Mouse (Mus musculus): ENCODE measurements around the gene Nap1l5. TPM values are rescaled to one million over a fixed set of nuclear protein-coding genes. Genes with fewer than 3 reads are reported as not detected.
"Not testable (repeated sequence)": the region's sequence is repeated elsewhere in the genome, so short reads cannot be mapped to it uniquely, and the experiment has no call there.

Gene Nap1l5
- polyA plus RNA-seq, 1 experiment from 2014 or later, result 4.0 TPM

DNA sequence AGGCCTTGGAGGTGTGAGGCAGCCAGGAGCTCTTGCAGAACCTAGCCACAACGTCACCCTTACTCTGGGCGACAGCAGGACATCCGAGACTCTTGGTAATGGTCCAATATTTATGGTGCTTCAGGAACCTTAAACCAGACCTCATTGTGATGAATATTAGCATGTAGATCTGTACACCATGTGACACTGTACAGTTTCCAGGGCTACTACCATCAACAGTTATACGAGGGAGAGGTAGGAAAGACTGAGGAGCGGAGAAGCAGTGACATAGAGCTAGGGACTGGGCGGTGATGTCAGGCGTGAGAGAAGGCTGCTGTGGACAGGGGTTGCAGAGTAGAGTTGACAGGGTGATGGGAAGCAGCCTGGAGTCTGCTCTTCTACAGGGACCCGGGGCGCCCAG, 26.9 kb downstream of the Nap1l5 start:
- H3K36me3 ChIP-seq (ENCODE audit: control insufficient read depth, insufficient read depth, low read length), result no peaks in the 10 kb centered on the region
- no peaks in the 10 kb centered on the region for H3K27me3 ChIP-seq (ENCODE audit: control insufficient read depth, insufficient read depth, low read length)
- ATAC-seq (ENCODE audit: insufficient number of reproducible peaks, low FRiP score, low TSS enrichment, low read depth) (no peak), DNase-seq (ENCODE audit: low spot score) (no peak)
- 91% methylated on average over 9 of the region's 9 CpGs for WGBS
- H3K9me3 ChIP-seq (ENCODE audit: control insufficient read depth, low read length), result no peaks in the 10 kb centered on the region
- H3K4me3 ChIP-seq (ENCODE audit: low read depth, low read length), result no peak overlapping the region
- no peak overlapping the region for H3K27ac ChIP-seq (replicated peaks; ENCODE audit: low read depth, low read length)
- H3K4me1 ChIP-seq (ENCODE audit: control insufficient read depth, insufficient read depth, low read length), result no peaks in the 10 kb centered on the region
- H3K9ac ChIP-seq (ENCODE audit: low read length), result no peak overlapping the region
- H3K4me2 ChIP-seq (ENCODE audit: low read depth, severe bottlenecking), result no peak overlapping the region

DNA sequence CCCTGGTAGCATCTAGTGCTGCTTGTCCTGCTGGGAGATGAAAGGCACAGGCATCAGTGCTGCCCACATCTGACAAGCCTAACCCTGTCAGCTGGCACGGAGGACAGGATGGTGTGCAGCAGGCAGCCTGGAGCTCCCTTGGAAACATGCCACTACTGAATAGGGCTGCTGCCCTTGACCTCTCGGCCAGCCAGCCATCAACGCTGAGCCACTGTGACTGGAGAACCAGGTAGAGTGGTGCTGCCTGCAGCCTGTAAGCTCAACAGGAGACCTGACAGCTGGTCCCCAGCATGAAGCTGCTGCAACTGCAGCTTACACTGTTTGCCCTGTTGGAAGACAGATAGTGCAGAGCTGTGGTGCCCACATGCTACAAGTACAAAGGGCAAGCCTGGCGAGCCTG, 27.3 kb downstream of the Nap1l5 start:
- ATAC-seq (ENCODE audit: insufficient number of reproducible peaks, low FRiP score, low TSS enrichment, low read depth) (no peak), DNase-seq (ENCODE audit: low spot score) (no peak)
- H3K4me3 ChIP-seq (ENCODE audit: low read depth, low read length), result no peak overlapping the region
- no peaks in the 10 kb centered on the region for H3K4me1 ChIP-seq (ENCODE audit: control insufficient read depth, insufficient read depth, low read length)
- H3K9me3 ChIP-seq (ENCODE audit: control insufficient read depth, low read length), result no peaks in the 10 kb centered on the region
- H3K27me3 ChIP-seq (ENCODE audit: control insufficient read depth, insufficient read depth, low read length), result no peaks in the 10 kb centered on the region
- no peak overlapping the region for H3K9ac ChIP-seq (ENCODE audit: low read length)
- no peak overlapping the region for H3K4me2 ChIP-seq (ENCODE audit: low read depth, severe bottlenecking)
- WGBS, result 80% methylated on average over 4 of the region's 4 CpGs
- no peaks in the 10 kb centered on the region for H3K36me3 ChIP-seq (ENCODE audit: control insufficient read depth, insufficient read depth, low read length)
- no peak overlapping the region for H3K27ac ChIP-seq (replicated peaks; ENCODE audit: low read depth, low read length)

DNA sequence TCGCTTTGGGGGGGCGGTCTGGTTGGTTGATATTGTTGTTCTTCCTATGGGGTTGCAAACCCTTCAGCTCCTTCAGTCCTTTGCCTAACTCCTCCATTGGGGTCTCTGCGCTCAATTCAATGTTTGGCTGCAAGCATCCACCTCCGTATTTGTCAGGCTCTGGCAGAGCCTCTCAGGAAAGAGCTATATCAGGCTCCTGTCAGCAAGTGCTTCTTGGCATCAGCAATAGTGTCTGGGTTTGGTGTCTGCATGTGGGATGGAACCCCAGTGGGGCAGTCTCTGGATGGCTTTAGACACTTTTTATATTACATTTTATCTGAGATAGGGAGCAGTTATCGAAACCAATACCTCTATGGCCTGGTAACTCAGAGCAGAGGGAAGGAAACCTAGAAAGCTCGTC, 39.0 kb downstream of the Nap1l5 start:
- H3K36me3 ChIP-seq (ENCODE audit: control insufficient read depth, insufficient read depth, low read length); H3K4me3 ChIP-seq (ENCODE audit: low read depth, low read length); H3K4me1 ChIP-seq (ENCODE audit: control insufficient read depth, insufficient read depth, low read length); H3K27ac ChIP-seq (replicated peaks; ENCODE audit: low read depth, low read length); H3K4me2 ChIP-seq (ENCODE audit: low read depth, severe bottlenecking); H3K9ac ChIP-seq (ENCODE audit: low read length); ATAC-seq (ENCODE audit: insufficient number of reproducible peaks, low FRiP score, low TSS enrichment, low read depth); H3K9me3 ChIP-seq (ENCODE audit: control insufficient read depth, low read length); DNase-seq (ENCODE audit: low spot score); H3K27me3 ChIP-seq (ENCODE audit: control insufficient read depth, insufficient read depth, low read length): not testable (repeated sequence)
- WGBS, result 87% methylated on average over 6 of the region's 6 CpGs

DNA sequence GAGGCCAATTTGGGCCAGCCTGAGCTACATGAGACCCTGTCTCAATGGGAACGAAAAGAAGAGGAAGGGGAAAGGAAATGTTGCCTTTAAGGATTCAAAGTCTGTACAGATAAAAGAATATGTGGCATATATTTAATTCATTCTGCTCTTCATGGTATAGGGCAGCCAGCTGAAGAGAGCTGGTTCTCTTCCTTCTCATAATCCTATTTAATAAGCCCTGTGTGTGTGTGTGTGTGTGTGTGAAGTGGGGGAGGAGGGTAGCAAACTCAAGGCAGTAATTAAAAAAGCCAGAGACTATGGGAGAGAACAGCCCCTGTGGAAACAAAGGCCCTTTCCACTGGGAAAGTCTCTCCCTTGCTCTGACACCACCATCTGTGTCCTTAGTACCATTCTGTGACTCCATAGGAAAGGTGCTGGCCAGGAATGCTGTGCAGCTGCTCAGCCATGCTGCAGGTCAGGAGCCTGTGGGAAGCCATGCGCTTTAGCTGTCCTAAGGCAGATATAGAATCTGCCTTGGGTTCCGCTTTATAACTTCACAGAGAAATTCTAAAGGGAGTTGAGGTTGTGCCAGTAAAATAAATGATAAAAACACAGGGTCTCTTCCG, 43.1 kb downstream of the Nap1l5 start:
- no peak overlapping the region for H3K4me2 ChIP-seq (ENCODE audit: low read depth, severe bottlenecking)
- WGBS, result 85% methylated on average over 4 of the region's 4 CpGs
- no peaks in the 10 kb centered on the region for H3K36me3 ChIP-seq (ENCODE audit: control insufficient read depth, insufficient read depth, low read length)
- DNase-seq (ENCODE audit: low spot score), result no peak
- H3K4me3 ChIP-seq (ENCODE audit: low read depth, low read length), result no peak overlapping the region
- no peak overlapping the region for H3K27ac ChIP-seq (replicated peaks; ENCODE audit: low read depth, low read length)
- H3K9me3 ChIP-seq (ENCODE audit: control insufficient read depth, low read length), result no peaks in the 10 kb centered on the region
- no peak overlapping the region for H3K9ac ChIP-seq (ENCODE audit: low read length)
- no peaks in the 10 kb centered on the region for H3K27me3 ChIP-seq (ENCODE audit: control insufficient read depth, insufficient read depth, low read length)
- no peak for ATAC-seq (ENCODE audit: insufficient number of reproducible peaks, low FRiP score, low TSS enrichment, low read depth)
- H3K4me1 ChIP-seq (ENCODE audit: control insufficient read depth, insufficient read depth, low read length), result no peaks in the 10 kb centered on the region

- Histone ChIP-seq H3K9ac (ENCODE audit: low read length) (no peak overlapping the region), H3K4me1 (ENCODE audit: control insufficient read depth, insufficient read depth, low read length) (no peaks in the 10 kb centered on the region), H3K4me3 (ENCODE audit: low read depth, low read length) (no peak overlapping the region), H3K27me3 (ENCODE audit: control insufficient read depth, insufficient read depth, low read length) (no peaks in the 10 kb centered on the region), H3K4me2 (ENCODE audit: low read depth, severe bottlenecking) (no peak overlapping the region), H3K9me3 (ENCODE audit: control insufficient read depth, low read length) (no peaks in the 10 kb centered on the region), H3K27ac (replicated peaks; ENCODE audit: low read depth, low read length) (no peak overlapping the region), H3K36me3 (ENCODE audit: control insufficient read depth, insufficient read depth, low read length) (no peaks in the 10 kb centered on the region)
- WGBS, result 89% methylated on average over 9 of the region's 9 CpGs
- ATAC-seq (ENCODE audit: insufficient number of reproducible peaks, low FRiP score, low TSS enrichment, low read depth), result no peak
- no peak for DNase-seq (ENCODE audit: low spot score)
These were observed 44.4 kb downstream of the Nap1l5 start for GRCm38 (mm10) chr6:58862446-58862993.

GRCm38 (mm10) chr6:58859517-58859916, 47.4 kb downstream of the Nap1l5 start:
- no peak overlapping the region for H3K4me3 ChIP-seq (ENCODE audit: low read depth, low read length)
- no peak overlapping the region for H3K27ac ChIP-seq (replicated peaks; ENCODE audit: low read depth, low read length)
- H3K36me3 ChIP-seq (ENCODE audit: control insufficient read depth, insufficient read depth, low read length), result no peaks in the 10 kb centered on the region
- H3K27me3 ChIP-seq (ENCODE audit: control insufficient read depth, insufficient read depth, low read length), result no peaks in the 10 kb centered on the region
- no peaks in the 10 kb centered on the region for H3K9me3 ChIP-seq (ENCODE audit: control insufficient read depth, low read length)
- DNase-seq (ENCODE audit: low spot score) (no peak), ATAC-seq (ENCODE audit: insufficient number of reproducible peaks, low FRiP score, low TSS enrichment, low read depth) (no peak)
- H3K9ac ChIP-seq (ENCODE audit: low read length), result no peak overlapping the region
- WGBS, result 88% methylated on average over 4 of the region's 4 CpGs
- H3K4me1 ChIP-seq (ENCODE audit: control insufficient read depth, insufficient read depth, low read length), result no peaks in the 10 kb centered on the region
- no peak overlapping the region for H3K4me2 ChIP-seq (ENCODE audit: low read depth, severe bottlenecking)

DNA sequence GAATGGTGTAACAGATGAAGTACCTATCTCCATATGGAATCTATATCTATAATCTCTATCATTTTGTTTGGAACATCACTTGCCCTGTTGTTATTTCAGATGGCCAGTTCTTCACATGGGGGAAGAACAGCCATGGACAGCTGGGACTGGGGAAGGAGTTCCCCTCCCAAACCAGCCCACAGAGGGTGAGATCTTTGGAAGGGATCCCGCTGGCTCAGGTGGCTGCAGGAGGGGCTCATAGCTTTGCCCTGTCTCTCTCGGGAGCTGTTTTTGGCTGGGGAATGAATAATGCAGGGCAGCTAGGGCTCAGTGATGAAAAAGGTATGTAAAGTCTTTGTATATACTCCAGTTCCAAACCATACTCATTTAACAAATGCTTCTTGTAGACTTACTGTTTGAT, 50.4 kb downstream of the Nap1l5 start:
- H3K36me3 ChIP-seq (ENCODE audit: control insufficient read depth, insufficient read depth, low read length), result no peaks in the 10 kb centered on the region
- no peak overlapping the region for H3K4me3 ChIP-seq (ENCODE audit: low read depth, low read length)
- DNase-seq (ENCODE audit: low spot score) (no peak), ATAC-seq (ENCODE audit: insufficient number of reproducible peaks, low FRiP score, low TSS enrichment, low read depth) (no peak)
- no peaks in the 10 kb centered on the region for H3K9me3 ChIP-seq (ENCODE audit: control insufficient read depth, low read length)
- H3K4me1 ChIP-seq (ENCODE audit: control insufficient read depth, insufficient read depth, low read length), result no peaks in the 10 kb centered on the region
- H3K27me3 ChIP-seq (ENCODE audit: control insufficient read depth, insufficient read depth, low read length), result no peaks in the 10 kb centered on the region
- H3K4me2 ChIP-seq (ENCODE audit: low read depth, severe bottlenecking), result no peak overlapping the region
- H3K27ac ChIP-seq (replicated peaks; ENCODE audit: low read depth, low read length), result no peak overlapping the region
- no peak overlapping the region for H3K9ac ChIP-seq (ENCODE audit: low read length)
- WGBS, result 84% methylated on average over 2 of the region's 2 CpGs

- H3K4me2 ChIP-seq (ENCODE audit: low read depth, severe bottlenecking), result no peak overlapping the region
- no peak overlapping the region for H3K4me3 ChIP-seq (ENCODE audit: low read depth, low read length)
- ATAC-seq (ENCODE audit: insufficient number of reproducible peaks, low FRiP score, low TSS enrichment, low read depth), result no peak
- H3K9me3 ChIP-seq (ENCODE audit: control insufficient read depth, low read length), result no peaks in the 10 kb centered on the region
- H3K27ac ChIP-seq (replicated peaks; ENCODE audit: low read depth, low read length), result no peak overlapping the region
- 93% methylated on average over 10 of the region's 10 CpGs for whole genome bisulfite sequencing
- H3K27me3 ChIP-seq (ENCODE audit: control insufficient read depth, insufficient read depth, low read length), result no peaks in the 10 kb centered on the region
- no peaks in the 10 kb centered on the region for H3K36me3 ChIP-seq (ENCODE audit: control insufficient read depth, insufficient read depth, low read length)
- H3K4me1 ChIP-seq (ENCODE audit: control insufficient read depth, insufficient read depth, low read length), result no peaks in the 10 kb centered on the region
- no peak overlapping the region for H3K9ac ChIP-seq (ENCODE audit: low read length)
- no peak for DNase-seq (ENCODE audit: low spot score)
These were observed 51.1 kb downstream of the Nap1l5 start for GRCm38 (mm10) chr6:58855676-58856367.
